8 mouse cellular contexts compared by ENCODE assay signal in genomic region chr7:126707442-126708174, GRCm38 (mm10). TPM values are rescaled to one million over a fixed set of nuclear protein-coding genes. Genes with fewer than 3 reads are reported as not detected.
A peak's percentile ranks its signal among the peaks of the same experiment; 100 is the strongest.
DNase-seq lines count a peak whose midpoint lies in the region; ATAC-seq and TF ChIP-seq lines count a peak whose summit lies in the region.

Gene Coro1a, minus strand, starts transcription at chr7:126707787.

- no peak for TF ChIP-seq CTCF in layer of hippocampus, adult 2 months (conservative IDR thresholded peaks at IDR 0.05)

- H3K4me3 ChIP-seq in layer of hippocampus, adult 2 months = no peak within 1 kb of the TSS
- H3K4me3 ChIP-seq in embryonic facial prominence, embryonic 11.5 days (ENCODE audit: low read depth, low read length) = no peak within 1 kb of the TSS
- H3K4me3 ChIP-seq in liver, embryonic 15.5 days (replicated peaks) = no peak within 1 kb of the TSS

- WGBS in embryonic facial prominence, embryonic 11.5 days = 89% methylated on average over 19 of the region's 19 CpGs
- WGBS in liver, embryonic 15.5 days (ENCODE audit: insufficient replicate concordance) = 48% methylated on average over 19 of the region's 19 CpGs

- H3K36me3 ChIP-seq in embryonic facial prominence, embryonic 11.5 days (replicated peaks; ENCODE audit: control insufficient read depth, insufficient read depth, low read depth, low read length) = no peaks in the 10 kb centered on the region
- no peaks in the 10 kb centered on the region for H3K36me3 ChIP-seq in liver, embryonic 15.5 days (replicated peaks)

- H3K9ac ChIP-seq in embryonic facial prominence, embryonic 11.5 days (replicated peaks; ENCODE audit: low read length) = no peak within 1 kb of the TSS
- no peak within 1 kb of the TSS for H3K9ac ChIP-seq in liver, embryonic 15.5 days

- H3K9me3 ChIP-seq in embryonic facial prominence, embryonic 11.5 days (replicated peaks; ENCODE audit: control insufficient read depth, low read length) = no peaks in the 10 kb centered on the region
- H3K9me3 ChIP-seq in liver, embryonic 15.5 days (replicated peaks) = no peaks in the 10 kb centered on the region

- no peak for ATAC-seq in embryonic facial prominence, embryonic 11.5 days (replicated peaks; ENCODE audit: insufficient number of reproducible peaks, low FRiP score, low TSS enrichment, low read depth)
- ATAC-seq in liver, embryonic 15.5 days (ENCODE audit: insufficient read depth) = no peak

- H3K4me2 ChIP-seq in embryonic facial prominence, embryonic 11.5 days (ENCODE audit: low read depth, low read length) = no peak within 1 kb of the TSS
- no peak within 1 kb of the TSS for H3K4me2 ChIP-seq in liver, embryonic 15.5 days

- no peak for DNase-seq in layer of hippocampus, adult 2 months (ENCODE audit: low spot score in 2 of 2)
- DNase-seq in layer of hippocampus, adult 9-10 months (ENCODE audit: low spot score) = no peak
- no peak for DNase-seq in embryonic facial prominence, embryonic 11.5 days (ENCODE audit: low spot score)
- DNase-seq in induced T-regulatory cell, adult 2 months (ENCODE audit: low read depth) = peak; percentile 86
- peak; percentile 83 to 86 for DNase-seq in spleen, postnatal 36 days (ENCODE audit: low spot score in 2 of 2)
- DNase-seq in MN1 (ENCODE audit: low spot score) = no peak
- no peak for DNase-seq in gastrocnemius, postnatal 25 days

- H3K27me3 ChIP-seq in embryonic facial prominence, embryonic 11.5 days (ENCODE audit: control insufficient read depth, insufficient read depth, low read length) = peaks cover 2% of the 10 kb centered on the region; the same call in 1 of the 2 replicates
- peaks cover 34% of the 10 kb centered on the region for H3K27me3 ChIP-seq in liver, embryonic 15.5 days

- 0 out of 2 replicates have a peak, but pooled peaks cover 6% of the 10 kb centered on the region for H3K4me1 ChIP-seq in embryonic facial prominence, embryonic 11.5 days (ENCODE audit: control insufficient read depth, insufficient read depth, low read length)
- peaks cover 19% of the 10 kb centered on the region for H3K4me1 ChIP-seq in liver, embryonic 15.5 days (replicated peaks)

- H3K27ac ChIP-seq in layer of hippocampus, adult 2 months = no peak within 1 kb of the TSS
- H3K27ac ChIP-seq in embryonic facial prominence, embryonic 11.5 days (replicated peaks; ENCODE audit: low read depth, low read length) = no peak within 1 kb of the TSS
- H3K27ac ChIP-seq in liver, embryonic 15.5 days (replicated peaks) = no peak within 1 kb of the TSS

RNA-seq across cellular contexts. Expression of gene Coro1a, which starts in this region (rescaled TPM):
- 100 to 1,000 TPM; 130 to 135 TPM for total RNA-seq in layer of hippocampus, adult 2 months (2021)
- polyA plus RNA-seq in embryonic facial prominence, embryonic 11.5 days (2014; fragmentation: Nextera tagmentation; extraction: Ambion mirVana) = 37.5 and 42.5 TPM in 2 replicates
- 109 and 118 TPM in 2 replicates for polyA plus RNA-seq in liver, embryonic 15.5 days (2015; fragmentation: Nextera tagmentation; extraction: Ambion mirVana)
- 1 to 10 TPM; 2.1 to 3.3 TPM for total RNA-seq in gastrocnemius, postnatal 25 days (2021)

Comparison
In these comparisons a context has a peak if more than half of its experiments do, and no peak if none do; other contexts are left out.
1. RNA of gene Coro1a (total RNA-seq): 130 to 135 TPM in layer of hippocampus, adult 2 months; 2.1 to 3.3 TPM in gastrocnemius, postnatal 25 days; every median in the first group is over 10 times any median in the second.
2. DNase-seq: peak in induced T-regulatory cell, adult 2 months (single experiment) and spleen, postnatal 36 days (2 of 2); none in layer of hippocampus, adult 2 months (0 of 2), layer of hippocampus, adult 9-10 months (single experiment), embryonic facial prominence, embryonic 11.5 days (single experiment), MN1 (single experiment) and gastrocnemius, postnatal 25 days (single experiment).